Mouse (Mus musculus): Measurements from ENCODE around the gene Gm10447. TPM values are rescaled to one million over a fixed set of nuclear protein-coding genes. Genes with fewer than 3 reads are reported as not detected.

Gm10447 gene
- polyA plus RNA-seq, 1 experiment from 2014 or later, result 0.14 TPM

DNA sequence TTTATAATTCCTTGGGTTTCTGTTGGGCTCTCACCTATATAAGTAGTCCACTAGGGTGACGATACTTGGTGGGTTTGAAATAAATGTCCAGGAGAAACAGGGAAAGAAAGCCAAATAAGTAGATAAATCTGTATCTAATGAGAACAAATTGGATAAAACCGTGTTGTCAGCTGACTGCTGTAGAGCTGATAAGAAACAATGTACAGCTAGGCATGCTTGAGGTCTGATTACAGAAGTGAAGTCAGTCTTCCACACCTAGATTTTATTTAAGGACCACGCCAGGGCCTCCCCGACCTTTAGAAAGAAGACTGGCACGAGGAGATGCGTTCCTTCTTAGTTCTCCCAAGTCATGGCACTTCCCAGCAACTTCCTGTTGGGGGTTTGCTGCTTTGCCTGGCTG is 23.9 kb downstream of the Gm10447 start:
- no peak overlapping the region for H3K4me3 ChIP-seq (replicated peaks; ENCODE audit: low read depth, low read length)
- no peak overlapping the region for H3K4me2 ChIP-seq (ENCODE audit: low read length)
- no peak for DNase-seq (ENCODE audit: low spot score)
- H3K4me1 ChIP-seq (replicated peaks; ENCODE audit: insufficient read depth, low read length), result peaks cover 7% of the 10 kb centered on the region
- H3K9me3 ChIP-seq (replicated peaks; ENCODE audit: low read length), result no peaks in the 10 kb centered on the region
- H3K36me3 ChIP-seq (ENCODE audit: insufficient read depth, low read length), result 0 out of 2 replicates have a peak, but pooled peaks cover 4% of the 10 kb centered on the region
- no peak for TF ChIP-seq CTCF (IDR thresholded peaks at IDR 0.05; ENCODE audit: low read depth)
- H3K27ac ChIP-seq, result no peak overlapping the region
- no peak overlapping the region for H3K9ac ChIP-seq (ENCODE audit: low read depth, low read length)
- ATAC-seq (replicated peaks; ENCODE audit: low FRiP score, low read depth), result no peak
- WGBS, result 59% methylated on average over 6 of the region's 6 CpGs
- H3K27me3 ChIP-seq (ENCODE audit: insufficient read depth, low read length), result no peaks in the 10 kb centered on the region

DNA sequence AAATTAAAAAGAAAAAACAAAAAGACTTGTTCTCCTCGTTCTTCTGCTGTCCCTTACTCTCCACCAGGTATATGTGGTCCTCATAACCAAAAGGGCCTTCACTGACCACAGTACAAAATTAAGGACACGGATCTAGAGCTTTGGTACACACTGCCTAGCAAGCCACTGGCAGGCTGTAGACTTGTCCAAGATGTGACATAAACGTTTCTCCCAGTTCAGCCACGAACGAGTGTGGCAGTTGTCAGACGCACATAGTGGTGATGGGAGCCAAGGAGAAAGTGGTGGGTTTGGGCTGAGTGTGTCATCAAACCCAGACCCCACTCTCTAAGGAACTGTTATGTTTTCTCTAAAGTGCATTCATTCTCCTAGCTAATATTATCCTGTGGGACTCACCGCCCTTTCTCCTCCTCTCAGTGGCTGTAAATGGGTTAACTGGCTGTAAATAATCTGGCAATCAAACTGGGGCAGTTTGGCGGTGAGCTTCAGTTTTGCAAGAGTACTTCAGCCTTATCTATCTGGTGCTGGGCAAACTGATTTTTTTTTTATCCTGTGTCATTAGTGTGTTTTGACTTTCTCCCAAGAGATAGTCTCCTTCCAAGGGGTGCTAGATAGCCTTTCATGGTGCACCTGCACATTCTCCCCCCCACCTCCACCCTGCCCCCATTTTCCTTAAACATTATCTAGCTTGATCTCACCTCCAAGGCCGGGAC is 25.4 kb downstream of the Gm10447 start:
- Histone ChIP-seq H3K9ac (ENCODE audit: low read depth, low read length) (0 out of 2 replicates have a peak overlapping the region, but pooled peaks have one; percentile 10), H3K9me3 (replicated peaks; ENCODE audit: low read length) (no peaks in the 10 kb centered on the region), H3K27me3 (ENCODE audit: insufficient read depth, low read length) (no peaks in the 10 kb centered on the region), H3K4me1 (replicated peaks; ENCODE audit: insufficient read depth, low read length) (peaks cover 7% of the 10 kb centered on the region), H3K27ac (peak overlapping the region; percentile 33; the same call in 1 of the 2 replicates), H3K36me3 (ENCODE audit: insufficient read depth, low read length) (0 out of 2 replicates have a peak, but pooled peaks cover 4% of the 10 kb centered on the region), H3K4me2 (ENCODE audit: low read length) (peak overlapping the region; percentile 54), H3K4me3 (replicated peaks; ENCODE audit: low read depth, low read length) (peak overlapping the region; percentile 92)
- no peak for TF ChIP-seq CTCF (IDR thresholded peaks at IDR 0.05; ENCODE audit: low read depth)
- ATAC-seq (replicated peaks; ENCODE audit: low FRiP score, low read depth) (no peak), DNase-seq (ENCODE audit: low spot score) (no peak)
- WGBS, result 7% methylated on average over 9 of the region's 9 CpGs

GRCm38 (mm10) chr11:53430670-53431346 is 26.1 kb downstream of the Gm10447 start, which contains the start of the genes Uqcrq and Gdf9:
Gene Uqcrq, minus strand, starts transcription at chr11:53430831.
Gene Gdf9, plus strand, starts transcription at chr11:53431023.
- peak; percentile 94 for ATAC-seq (replicated peaks; ENCODE audit: low FRiP score, low read depth)
- Histone ChIP-seq H3K9ac (ENCODE audit: low read depth, low read length) (peak within 1 kb of the TSS; percentile 93), H3K27me3 (ENCODE audit: insufficient read depth, low read length) (no peaks in the 10 kb centered on the region), H3K36me3 (ENCODE audit: insufficient read depth, low read length) (0 out of 2 replicates have a peak, but pooled peaks cover 4% of the 10 kb centered on the region), H3K4me1 (replicated peaks; ENCODE audit: insufficient read depth, low read length) (peaks cover 7% of the 10 kb centered on the region), H3K4me3 (replicated peaks; ENCODE audit: low read depth, low read length) (peak within 1 kb of the TSS; percentile 92), H3K4me2 (ENCODE audit: low read length) (peak within 1 kb of the TSS; percentile 87), H3K9me3 (replicated peaks; ENCODE audit: low read length) (no peaks in the 10 kb centered on the region), H3K27ac (peak within 1 kb of the TSS; percentile 88)
- DNase-seq (ENCODE audit: low spot score), result peak; percentile 100
- no peak for TF ChIP-seq CTCF (IDR thresholded peaks at IDR 0.05; ENCODE audit: low read depth)
- under 1% methylated on average over 44 of the region's 44 CpGs for WGBS

GRCm38 (mm10) chr11:53430300-53430669 is 26.6 kb downstream of the Gm10447 start:
- Histone ChIP-seq H3K4me2 (ENCODE audit: low read length) (peak overlapping the region; percentile 87), H3K9ac (ENCODE audit: low read depth, low read length) (peak overlapping the region; percentile 93), H3K36me3 (ENCODE audit: insufficient read depth, low read length) (0 out of 2 replicates have a peak, but pooled peaks cover 4% of the 10 kb centered on the region), H3K27me3 (ENCODE audit: insufficient read depth, low read length) (no peaks in the 10 kb centered on the region), H3K4me3 (replicated peaks; ENCODE audit: low read depth, low read length) (peak overlapping the region; percentile 92), H3K4me1 (replicated peaks; ENCODE audit: insufficient read depth, low read length) (peaks cover 7% of the 10 kb centered on the region), H3K9me3 (replicated peaks; ENCODE audit: low read length) (no peaks in the 10 kb centered on the region), H3K27ac (peak overlapping the region; percentile 88)
- DNase-seq (ENCODE audit: low spot score), result no peak
- TF ChIP-seq CTCF (IDR thresholded peaks at IDR 0.05; ENCODE audit: low read depth), result no peak
- peak; percentile 19 for ATAC-seq (replicated peaks; ENCODE audit: low FRiP score, low read depth)
- WGBS, result under 1% methylated on average over 34 of the region's 34 CpGs

DNA sequence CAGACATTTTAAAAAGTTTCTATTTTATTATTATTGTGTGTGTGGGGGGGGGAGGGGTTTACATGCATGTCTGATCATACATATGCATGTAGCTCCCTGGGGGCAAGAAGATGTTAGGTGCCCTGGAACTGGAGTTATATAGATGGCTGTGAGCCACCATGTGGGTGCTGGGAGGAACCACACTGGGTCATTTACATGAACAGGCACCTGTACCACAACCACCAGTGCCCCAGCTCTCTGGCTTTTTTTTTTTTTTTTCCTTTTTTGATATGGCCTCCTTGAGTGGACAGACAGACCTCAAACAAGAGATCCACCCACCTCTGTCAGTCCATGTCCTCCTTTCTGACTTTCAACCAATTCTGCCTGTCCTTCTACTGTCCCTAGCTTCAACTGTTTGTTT is 27.7 kb downstream of the Gm10447 start:
- Histone ChIP-seq H3K27me3 (ENCODE audit: insufficient read depth, low read length) (no peaks in the 10 kb centered on the region), H3K27ac (no peak overlapping the region), H3K9me3 (replicated peaks; ENCODE audit: low read length) (no peaks in the 10 kb centered on the region), H3K4me3 (replicated peaks; ENCODE audit: low read depth, low read length) (peak overlapping the region; percentile 92; the same call in 1 of the 2 replicates), H3K36me3 (ENCODE audit: insufficient read depth, low read length) (0 out of 2 replicates have a peak, but pooled peaks cover 4% of the 10 kb centered on the region), H3K9ac (ENCODE audit: low read depth, low read length) (peak overlapping the region; percentile 93; the same call in 1 of the 2 replicates), H3K4me2 (ENCODE audit: low read length) (peak overlapping the region; percentile 87), H3K4me1 (replicated peaks; ENCODE audit: insufficient read depth, low read length) (peaks cover 7% of the 10 kb centered on the region)
- ATAC-seq (replicated peaks; ENCODE audit: low FRiP score, low read depth) (no peak), DNase-seq (ENCODE audit: low spot score) (no peak)
- TF ChIP-seq CTCF (IDR thresholded peaks at IDR 0.05; ENCODE audit: low read depth), result no peak

DNA sequence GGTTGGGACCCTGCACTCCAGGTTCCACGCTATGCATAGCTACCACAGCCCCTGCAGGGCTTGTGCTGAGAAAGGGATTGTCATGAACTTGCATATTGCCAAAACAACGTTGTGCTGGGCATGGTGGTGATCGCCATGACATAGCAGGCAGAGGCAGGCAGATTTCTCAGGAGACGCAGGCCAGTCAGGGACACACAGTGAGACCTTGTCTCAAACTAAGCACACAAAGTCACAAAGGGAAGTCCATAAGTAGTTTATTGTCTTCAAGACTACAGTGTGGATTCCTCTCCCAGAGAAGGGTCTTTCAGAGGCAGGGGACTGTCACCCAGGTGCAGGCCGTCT is 28.2 kb downstream of the Gm10447 start:
- ATAC-seq (replicated peaks; ENCODE audit: low FRiP score, low read depth) (no peak), DNase-seq (ENCODE audit: low spot score) (no peak)
- no peak overlapping the region for H3K27ac ChIP-seq
- H3K27me3 ChIP-seq (ENCODE audit: insufficient read depth, low read length), result no peaks in the 10 kb centered on the region
- no peak overlapping the region for H3K4me2 ChIP-seq (ENCODE audit: low read length)
- no peaks in the 10 kb centered on the region for H3K9me3 ChIP-seq (replicated peaks; ENCODE audit: low read length)
- 96% methylated on average over 5 of the region's 5 CpGs for WGBS
- no peak overlapping the region for H3K4me3 ChIP-seq (replicated peaks; ENCODE audit: low read depth, low read length)
- H3K4me1 ChIP-seq (replicated peaks; ENCODE audit: insufficient read depth, low read length), result peaks cover 7% of the 10 kb centered on the region
- no peak overlapping the region for H3K9ac ChIP-seq (ENCODE audit: low read depth, low read length)
- H3K36me3 ChIP-seq (ENCODE audit: insufficient read depth, low read length), result 0 out of 2 replicates have a peak, but pooled peaks cover 4% of the 10 kb centered on the region
- TF ChIP-seq CTCF (IDR thresholded peaks at IDR 0.05; ENCODE audit: low read depth), result no peak
